Mouse (Mus musculus) stomach, embryonic 15.5 days (tissue): Measurements from ENCODE around the gene Nuf2. TPM values are rescaled to one million over a fixed set of nuclear protein-coding genes. Genes with fewer than 3 reads are reported as not detected.

Source experiments
- ATAC-seq: fragments of 200-750 bp; cut with Nextera tagmentation; 2 replicates; pipeline ENCODE4 v1.8.0; 2017; ENCODE audit warnings: low read depth, moderate number of reproducible peaks, moderate TSS enrichment; ENCODE audit not compliant: insufficient read depth, low FRiP score
- H3K27ac ChIP-seq: fragments of 300-500 bp; sonication (generic); 2 replicates; pipeline ENCODE4 v1.5.1; 2015; ENCODE audit warnings: mild to moderate bottlenecking, inconsistent platforms
- H3K27me3 ChIP-seq: fragments of 300-500 bp; sonication (generic); replicated peaks from 2 replicates; pipeline ENCODE4 v1.6.1; 2015; ENCODE audit warnings: inconsistent platforms
- H3K36me3 ChIP-seq: fragments of 300-500 bp; sonication (generic); 2 replicates; pipeline ENCODE4 v1.6.1; 2015; ENCODE audit warnings: inconsistent platforms
- H3K4me1 ChIP-seq: fragments of 300-500 bp; sonication (generic); 2 replicates; pipeline ENCODE4 v1.6.1; 2015; ENCODE audit warnings: inconsistent platforms
- H3K4me2 ChIP-seq: fragments of 300-500 bp; sonication (generic); 2 replicates; pipeline ENCODE4 v1.6.1; 2015; ENCODE audit warnings: mild to moderate bottlenecking, inconsistent platforms
- H3K4me3 ChIP-seq: fragments of 300-500 bp; sonication (generic); replicated peaks from 2 replicates; pipeline ENCODE4 v1.5.1; 2015; ENCODE audit warnings: inconsistent platforms
- H3K9ac ChIP-seq: fragments of 300-500 bp; sonication (generic); 2 replicates; pipeline ENCODE4 v1.6.1; 2015; ENCODE audit warnings: inconsistent platforms
- H3K9me3 ChIP-seq: fragments of 300-500 bp; sonication (generic); 2 replicates; pipeline ENCODE4 v1.6.1; 2016; ENCODE audit warnings: inconsistent platforms
- WGBS: fragments of 180-500 bp; shearing (Covaris S2); methylation state at CpG from one replicate; pipeline ENCODE4 v1.1.7; 2015; 5-methylcytosine and 5-hydroxymethylcytosine counted together
- polyA plus RNA-seq: library from polyadenylated mRNA; unstranded; fragments of >200 nt; fragmentation: Nextera tagmentation; extraction: Ambion mirVana; gene quantifications from 2 replicates; pipeline ENCODE4 v1.2.1, GENCODE M21; 2015

The Nuf2 gene
- polyA plus RNA-seq, result 48.7 and 49.5 TPM in 2 replicates

GRCm38 (mm10) chr1:169530876-169531701, at the start of gene Nuf2:
TSS of gene Nuf2 (minus strand) at chr1:169531464.
- Histone ChIP-seq H3K4me1 (peaks cover 6% of the 10 kb centered on the region; the same call in 1 of the 2 replicates), H3K9me3 (no peaks in the 10 kb centered on the region), H3K9ac (peak within 1 kb of the TSS; percentile 39), H3K27me3 (no peaks in the 10 kb centered on the region), H3K4me3 (peak within 1 kb of the TSS; percentile 70), H3K27ac (peak within 1 kb of the TSS; percentile 79), H3K4me2 (peak within 1 kb of the TSS; percentile 75), H3K36me3 (no peaks in the 10 kb centered on the region)
- ATAC-seq, result peak; percentile 96
- under 1% methylated on average over 39 of the region's 39 CpGs for WGBS

GRCm38 (mm10) chr1:169579572-169579971, 48.3 kb upstream of the Nuf2 start:
- no peak overlapping the region for H3K27ac ChIP-seq
- WGBS, result 54% methylated on average over 3 of the region's 3 CpGs
- H3K4me2 ChIP-seq, result no peak overlapping the region
- H3K36me3 ChIP-seq, result no peaks in the 10 kb centered on the region
- H3K27me3 ChIP-seq, result no peaks in the 10 kb centered on the region
- H3K4me1 ChIP-seq, result no peaks in the 10 kb centered on the region
- no peaks in the 10 kb centered on the region for H3K9me3 ChIP-seq
- H3K4me3 ChIP-seq, result no peak overlapping the region
- ATAC-seq, result no peak
- H3K9ac ChIP-seq, result no peak overlapping the region

GRCm38 (mm10) chr1:169574136-169574535, 42.9 kb upstream of the Nuf2 start:
- Histone ChIP-seq H3K9ac (no peak overlapping the region), H3K4me3 (no peak overlapping the region), H3K36me3 (no peaks in the 10 kb centered on the region), H3K27me3 (no peaks in the 10 kb centered on the region), H3K4me1 (no peaks in the 10 kb centered on the region), H3K9me3 (no peaks in the 10 kb centered on the region), H3K27ac (no peak overlapping the region), H3K4me2 (no peak overlapping the region)
- no peak for ATAC-seq

- no peak for ATAC-seq
- Histone ChIP-seq H3K9me3 (no peaks in the 10 kb centered on the region), H3K36me3 (no peaks in the 10 kb centered on the region), H3K9ac (no peak overlapping the region), H3K27ac (no peak overlapping the region), H3K4me1 (no peaks in the 10 kb centered on the region), H3K4me3 (no peak overlapping the region), H3K4me2 (no peak overlapping the region), H3K27me3 (no peaks in the 10 kb centered on the region)
- 55% methylated on average over 2 of the region's 2 CpGs for WGBS
These were observed 24.4 kb upstream of the Nuf2 start for GRCm38 (mm10) chr1:169555621-169556020.

GRCm38 (mm10) chr1:169555019-169555418, 23.8 kb upstream of the Nuf2 start:
- no peak overlapping the region for H3K4me2 ChIP-seq
- WGBS, result 86% methylated on average over 4 of the region's 4 CpGs
- H3K27ac ChIP-seq, result no peak overlapping the region
- H3K4me3 ChIP-seq, result no peak overlapping the region
- no peak overlapping the region for H3K9ac ChIP-seq
- no peaks in the 10 kb centered on the region for H3K27me3 ChIP-seq
- no peaks in the 10 kb centered on the region for H3K9me3 ChIP-seq
- no peaks in the 10 kb centered on the region for H3K36me3 ChIP-seq
- H3K4me1 ChIP-seq, result no peaks in the 10 kb centered on the region
- ATAC-seq, result no peak

- H3K4me3 ChIP-seq, result no peak overlapping the region
- no peaks in the 10 kb centered on the region for H3K27me3 ChIP-seq
- H3K4me1 ChIP-seq, result no peaks in the 10 kb centered on the region
- H3K9ac ChIP-seq, result no peak overlapping the region
- H3K27ac ChIP-seq, result no peak overlapping the region
- H3K36me3 ChIP-seq, result no peaks in the 10 kb centered on the region
- 78% methylated on average over 7 of the region's 7 CpGs for WGBS
- no peak for ATAC-seq
- H3K9me3 ChIP-seq, result no peaks in the 10 kb centered on the region
- no peak overlapping the region for H3K4me2 ChIP-seq
These were observed 22.2 kb upstream of the Nuf2 start for GRCm38 (mm10) chr1:169553446-169553845.

- WGBS, result 65% methylated on average over 6 of the region's 6 CpGs
- Histone ChIP-seq H3K4me1 (no peaks in the 10 kb centered on the region), H3K9ac (no peak overlapping the region), H3K4me3 (no peak overlapping the region), H3K27me3 (no peaks in the 10 kb centered on the region), H3K4me2 (no peak overlapping the region), H3K27ac (no peak overlapping the region), H3K36me3 (no peaks in the 10 kb centered on the region), H3K9me3 (no peaks in the 10 kb centered on the region)
- no peak for ATAC-seq
These were observed 9.2 kb upstream of the Nuf2 start for GRCm38 (mm10) chr1:169540415-169540814.

- ATAC-seq, result no peak; the same call in 1 of the 2 replicates
- Histone ChIP-seq H3K9ac (peak overlapping the region; percentile 14; the same call in 1 of the 2 replicates), H3K9me3 (no peaks in the 10 kb centered on the region), H3K4me1 (peaks cover 6% of the 10 kb centered on the region; the same call in 1 of the 2 replicates), H3K4me2 (peak overlapping the region; percentile 75), H3K27ac (peak overlapping the region; percentile 79), H3K36me3 (no peaks in the 10 kb centered on the region), H3K4me3 (peak overlapping the region; percentile 70), H3K27me3 (no peaks in the 10 kb centered on the region)
- WGBS, result 7% methylated on average over 11 of the region's 11 CpGs
These were observed 655 bp upstream of the Nuf2 start for GRCm38 (mm10) chr1:169531702-169532535.

- Histone ChIP-seq H3K27ac (no peak overlapping the region), H3K27me3 (no peaks in the 10 kb centered on the region), H3K4me3 (peak overlapping the region; percentile 70), H3K36me3 (no peaks in the 10 kb centered on the region), H3K4me2 (peak overlapping the region; percentile 75), H3K4me1 (peaks cover 6% of the 10 kb centered on the region; the same call in 1 of the 2 replicates), H3K9me3 (no peaks in the 10 kb centered on the region), H3K9ac (no peak overlapping the region)
- ATAC-seq, result no peak
- WGBS, result 71% methylated on average over 8 of the region's 8 CpGs
These were observed 1.2 kb downstream of the Nuf2 start for GRCm38 (mm10) chr1:169529996-169530518.

GRCm38 (mm10) chr1:169526006-169526680, 5.1 kb downstream of the Nuf2 start:
- H3K36me3 ChIP-seq, result peaks cover 18% of the 10 kb centered on the region

GRCm38 (mm10) chr1:169519337-169519736, 11.9 kb downstream of the Nuf2 start:
- no peak overlapping the region for H3K4me2 ChIP-seq
- ATAC-seq, result no peak
- H3K36me3 ChIP-seq, result peaks cover 36% of the 10 kb centered on the region
- no peak overlapping the region for H3K4me3 ChIP-seq
- no peaks in the 10 kb centered on the region for H3K27me3 ChIP-seq
- WGBS, result 90% methylated on average over 11 of the region's 11 CpGs
- no peak overlapping the region for H3K9ac ChIP-seq
- no peak overlapping the region for H3K27ac ChIP-seq
- no peaks in the 10 kb centered on the region for H3K4me1 ChIP-seq
- H3K9me3 ChIP-seq, result no peaks in the 10 kb centered on the region

More at GRCm38 (mm10) chr1:169526006-169526680, 5.1 kb downstream of the Nuf2 start:
- no peak overlapping the region for H3K9ac ChIP-seq
- peaks cover 6% of the 10 kb centered on the region; the same call in 1 of the 2 replicates for H3K4me1 ChIP-seq
- H3K27me3 ChIP-seq, result no peaks in the 10 kb centered on the region
- no peaks in the 10 kb centered on the region for H3K9me3 ChIP-seq
- no peak overlapping the region for H3K4me2 ChIP-seq
- no peak for ATAC-seq
- no peak overlapping the region for H3K27ac ChIP-seq
- WGBS, result 93% methylated on average over 5 of the region's 5 CpGs
- no peak overlapping the region for H3K4me3 ChIP-seq
